Mouse (Mus musculus) ovary, adult 18-20 months (tissue): ENCODE results near the gene Grk3.
A peak's percentile ranks its signal among the peaks of the same experiment; 100 is the strongest.

Source experiments
- DNase-seq: peaks from one replicate; pipeline ENCODE4 v3.0.0; 2022; ENCODE audit warnings: low spot score, mixed read lengths

Gene Grk3

GRCm38 (mm10) chr5:113015236-113016061, at the start of gene Grk3:
Gene Grk3, minus strand, starts transcription at chr5:113015791.
- peak; percentile 32 for DNase-seq

- peak; percentile 37 for DNase-seq
These were observed 38.7 kb upstream of the Grk3 start for GRCm38 (mm10) chr5:113054308-113054707.

GRCm38 (mm10) chr5:113050581-113051185, 35.1 kb upstream of the Grk3 start:
- no peak for DNase-seq

- no peak for DNase-seq
These were observed 34.3 kb upstream of the Grk3 start for GRCm38 (mm10) chr5:113049876-113050275.

GRCm38 (mm10) chr5:113045511-113046273, 30.1 kb upstream of the Grk3 start:
- no peak for DNase-seq

- no peak for DNase-seq
These were observed 27.9 kb upstream of the Grk3 start for GRCm38 (mm10) chr5:113043531-113043930.

GRCm38 (mm10) chr5:113041567-113042071, 26.0 kb upstream of the Grk3 start:
- peak; percentile 50 for DNase-seq

GRCm38 (mm10) chr5:113040776-113041175, 25.2 kb upstream of the Grk3 start:
- no peak for DNase-seq

- no peak for DNase-seq
These were observed 23.0 kb upstream of the Grk3 start for GRCm38 (mm10) chr5:113038601-113039000.

GRCm38 (mm10) chr5:113035094-113036047, 19.8 kb upstream of the Grk3 start:
- DNase-seq = no peak

- DNase-seq = no peak
These were observed 15.7 kb upstream of the Grk3 start for GRCm38 (mm10) chr5:113031201-113031754.

GRCm38 (mm10) chr5:113030082-113030481, 14.5 kb upstream of the Grk3 start:
- DNase-seq = no peak

GRCm38 (mm10) chr5:113026706-113027105, 11.1 kb upstream of the Grk3 start:
- DNase-seq = no peak

- no peak for DNase-seq
These were observed 8.7 kb upstream of the Grk3 start for GRCm38 (mm10) chr5:113024154-113024764.

GRCm38 (mm10) chr5:113018190-113018589, 2.6 kb upstream of the Grk3 start:
- DNase-seq = no peak

GRCm38 (mm10) chr5:113017004-113017403, 1.4 kb upstream of the Grk3 start:
- DNase-seq = no peak

GRCm38 (mm10) chr5:113014808-113015235, 769 bp downstream of the Grk3 start:
- no peak for DNase-seq

GRCm38 (mm10) chr5:113014111-113014807, 1.3 kb downstream of the Grk3 start:
- DNase-seq = no peak

- no peak for DNase-seq
These were observed 3.7 kb downstream of the Grk3 start for GRCm38 (mm10) chr5:113011926-113012325.
